In genomic region chr1:120964179-120964517, GRCm38 (mm10) we compare ENCODE assay signal across 8 mouse cellular contexts.
DNase-seq lines count a peak whose midpoint lies in the region; ATAC-seq lines count a peak whose summit lies in the region.

No protein-coding gene starts in this region.

- peak; percentile 7 to 14 for DNase-seq in layer of hippocampus, postnatal 10 days (ENCODE audit: low spot score in 2 of 2)
- no peak for DNase-seq in layer of hippocampus, adult 9-11 months
- no peak for DNase-seq in forebrain, embryonic 10.5 days (ENCODE audit: extremely low spot score, low spot score)
- DNase-seq in urinary bladder, adult 18-20 months (ENCODE audit: low spot score in 2 of 2) = no peak
- DNase-seq in ovary, postnatal 10 days (ENCODE audit: low spot score) = no peak
- no peak for DNase-seq in natural killer cell, adult 2 months (ENCODE audit: low spot score in 2 of 2)

- no peaks in the 10 kb centered on the region for H3K9me3 ChIP-seq in forebrain, embryonic 10.5 days
- H3K9me3 ChIP-seq in intestine, embryonic 15.5 days = no peaks in the 10 kb centered on the region
- no peaks in the 10 kb centered on the region for H3K9me3 ChIP-seq in neural tube, embryonic 14.5 days (ENCODE audit: control insufficient read depth, low read length)

- H3K27ac ChIP-seq in forebrain, embryonic 10.5 days = no peak overlapping the region
- H3K27ac ChIP-seq in intestine, embryonic 15.5 days = no peak overlapping the region
- H3K27ac ChIP-seq in neural tube, embryonic 14.5 days (ENCODE audit: low read depth, low read length) = no peak overlapping the region

- peak overlapping the region; percentile 40 for H3K4me3 ChIP-seq in forebrain, embryonic 10.5 days
- peak overlapping the region; percentile 17; the same call in 1 of the 2 replicates for H3K4me3 ChIP-seq in intestine, embryonic 15.5 days (replicated peaks)
- H3K4me3 ChIP-seq in neural tube, embryonic 14.5 days (ENCODE audit: low read depth, low read length) = peak overlapping the region; percentile 8; the same call in 1 of the 2 replicates

- 57% methylated on average over 17 of the region's 17 CpGs for WGBS in forebrain, embryonic 10.5 days
- 45% methylated on average over 17 of the region's 17 CpGs for WGBS in intestine, embryonic 15.5 days
- 50% methylated on average over 17 of the region's 17 CpGs for WGBS in neural tube, embryonic 14.5 days

- H3K9ac ChIP-seq in intestine, embryonic 15.5 days = 0 out of 2 replicates have a peak overlapping the region, but pooled peaks have one; percentile 5
- H3K9ac ChIP-seq in neural tube, embryonic 14.5 days (replicated peaks; ENCODE audit: low read depth, low read length) = 0 out of 2 replicates have a peak overlapping the region, but pooled peaks have one; percentile 9

- peak overlapping the region; percentile 49 for H3K4me2 ChIP-seq in intestine, embryonic 15.5 days (replicated peaks)
- peak overlapping the region; percentile 41 for H3K4me2 ChIP-seq in neural tube, embryonic 14.5 days (ENCODE audit: low read depth, low read length)

- peaks cover 99% of the 10 kb centered on the region for H3K27me3 ChIP-seq in forebrain, embryonic 10.5 days (ENCODE audit: poor library complexity, severe bottlenecking)
- H3K27me3 ChIP-seq in intestine, embryonic 15.5 days (replicated peaks) = no peaks in the 10 kb centered on the region
- no peaks in the 10 kb centered on the region for H3K27me3 ChIP-seq in neural tube, embryonic 14.5 days (ENCODE audit: control insufficient read depth, insufficient read depth, low read length)

- H3K36me3 ChIP-seq in forebrain, embryonic 10.5 days (replicated peaks) = no peaks in the 10 kb centered on the region
- H3K36me3 ChIP-seq in intestine, embryonic 15.5 days = no peaks in the 10 kb centered on the region
- no peaks in the 10 kb centered on the region for H3K36me3 ChIP-seq in neural tube, embryonic 14.5 days (ENCODE audit: control insufficient read depth, insufficient read depth, low read length)

- peaks cover 20% of the 10 kb centered on the region for H3K4me1 ChIP-seq in forebrain, embryonic 10.5 days
- H3K4me1 ChIP-seq in intestine, embryonic 15.5 days (replicated peaks) = no peaks in the 10 kb centered on the region
- no peaks in the 10 kb centered on the region; the same call in 1 of the 2 replicates for H3K4me1 ChIP-seq in neural tube, embryonic 14.5 days (ENCODE audit: control insufficient read depth, insufficient read depth, low read length)

- ATAC-seq in intestine, embryonic 15.5 days = no peak; the same call in 1 of the 2 replicates
- no peak for ATAC-seq in neural tube, embryonic 14.5 days (ENCODE audit: low read depth)

Comparison
In these comparisons a context has a peak if more than half of its experiments do, and no peak if none do; other contexts are left out.
1. DNase-seq: peak in layer of hippocampus, postnatal 10 days (2 of 2); none in layer of hippocampus, adult 9-11 months (single experiment), forebrain, embryonic 10.5 days (single experiment), urinary bladder, adult 18-20 months (0 of 2), ovary, postnatal 10 days (single experiment) and natural killer cell, adult 2 months (0 of 2).
2. Peak in every context shown above with its lines, with median percentiles within 50 percentile points of each other: H3K4me3 ChIP-seq.